9 mouse cellular contexts compared by ENCODE assay signal in genomic region chr11:102760805-102761308, GRCm38 (mm10). TPM values are rescaled to one million over a fixed set of nuclear protein-coding genes. Genes with fewer than 3 reads are reported as not detected.
DNase-seq lines count a peak whose midpoint lies in the region; ATAC-seq and TF ChIP-seq lines count a peak whose summit lies in the region.
"Had no signal": no experiment of that assay in that cellular context is flagged by ENCODE, and none has a peak within 500 bp of the region (broad histone marks: within the 10 kb centered on the region; RNA-seq: fewer than 3 reads in every experiment).

No protein-coding gene starts in this region.

- H3K9me3 ChIP-seq in forebrain, embryonic 14.5 days (replicated peaks; ENCODE audit: control insufficient read depth, low read length), result no peaks in the 10 kb centered on the region
- H3K9me3 ChIP-seq in limb, embryonic 12.5 days, result no peaks in the 10 kb centered on the region

- ATAC-seq in forebrain, embryonic 14.5 days, result peak; percentile 25
- no peak for ATAC-seq in limb, embryonic 12.5 days (ENCODE audit: insufficient number of reproducible peaks, insufficient read depth, low FRiP score, low TSS enrichment, low read depth)

- H3K27me3 ChIP-seq in liver, adult 2 months (ENCODE audit: control insufficient read depth, insufficient read depth, low read length), result no peaks in the 10 kb centered on the region
- H3K27me3 ChIP-seq in forebrain, embryonic 14.5 days (replicated peaks; ENCODE audit: control insufficient read depth, insufficient read depth, low read length), result 0 out of 2 replicates have a peak, but pooled peaks cover 3% of the 10 kb centered on the region
- H3K27me3 ChIP-seq in limb, embryonic 12.5 days, result peaks cover 57% of the 10 kb centered on the region

- H3K9ac ChIP-seq in liver, adult 2 months (ENCODE audit: low read depth, low read length), result no peak overlapping the region
- H3K9ac ChIP-seq in forebrain, embryonic 14.5 days (ENCODE audit: low read length), result peak overlapping the region; percentile 83
- peak overlapping the region; percentile 75 for H3K9ac ChIP-seq in limb, embryonic 12.5 days (replicated peaks)

- no peak overlapping the region for H3K27ac ChIP-seq in liver, adult 2 months (replicated peaks; ENCODE audit: insufficient read depth, low read depth, low read length)
- H3K27ac ChIP-seq in forebrain, embryonic 14.5 days (ENCODE audit: low read depth, low read length), result no peak overlapping the region
- H3K27ac ChIP-seq in limb, embryonic 12.5 days, result no peak overlapping the region
- H3K27ac ChIP-seq in olfactory bulb, adult 2 months (ENCODE audit: insufficient read depth, low read depth, low read length), result no peak overlapping the region

- WGBS in liver, adult 2 months, result 37% methylated on average over 6 of the region's 6 CpGs
- 15% methylated on average over 6 of the region's 6 CpGs for WGBS in forebrain, embryonic 14.5 days
- WGBS in limb, embryonic 12.5 days, result 15% methylated on average over 6 of the region's 6 CpGs
- 44% methylated on average over 6 of the region's 6 CpGs for WGBS in olfactory bulb, adult 2 months

- TF ChIP-seq POLR2A in liver, adult 2 months (IDR thresholded peaks at IDR 0.05; ENCODE audit: extremely low read depth, insufficient read depth, low read length), result no peak
- no peak for TF ChIP-seq POLR2A in olfactory bulb, adult 2 months (IDR thresholded peaks at IDR 0.05; ENCODE audit: insufficient read depth, low read depth, low read length)

- TF ChIP-seq CTCF in liver, adult 2 months (IDR thresholded peaks at IDR 0.05; ENCODE audit: low read depth, low read length), result no peak
- TF ChIP-seq CTCF in olfactory bulb, adult 2 months (IDR thresholded peaks at IDR 0.05; ENCODE audit: insufficient read depth, low read depth, low read length), result no peak

- DNase-seq in liver, adult 2 months (ENCODE audit: extremely low read depth, low read depth, low spot score), result no peak
- DNase-seq in liver, result no peak
- DNase-seq in forebrain, embryonic 14.5 days (ENCODE audit: low spot score), result no peak
- no peak for DNase-seq in right cerebral cortex, postnatal 14 days
- no peak for DNase-seq in thymus, adult 18-20 months
- no peak for DNase-seq in testis, postnatal 14 days (ENCODE audit: low spot score)

- H3K36me3 ChIP-seq in liver, adult 2 months (ENCODE audit: control insufficient read depth, insufficient read depth, low read length), result no peaks in the 10 kb centered on the region
- no peaks in the 10 kb centered on the region for H3K36me3 ChIP-seq in forebrain, embryonic 14.5 days (ENCODE audit: control insufficient read depth, insufficient read depth, low read length)
- no peaks in the 10 kb centered on the region for H3K36me3 ChIP-seq in limb, embryonic 12.5 days

- H3K79me2 ChIP-seq in liver, adult 2 months (ENCODE audit: control insufficient read depth, insufficient read depth, low read length), result no peaks in the 10 kb centered on the region

- peak overlapping the region; percentile 10; the same call in 1 of the 2 replicates for H3K4me3 ChIP-seq in liver, adult 2 months (ENCODE audit: insufficient read depth, low read depth, low read length)
- H3K4me3 ChIP-seq in forebrain, embryonic 14.5 days (ENCODE audit: low read depth, low read length), result peak overlapping the region; percentile 62
- H3K4me3 ChIP-seq in limb, embryonic 12.5 days (replicated peaks), result peak overlapping the region; percentile 65
- H3K4me3 ChIP-seq in olfactory bulb, adult 2 months (ENCODE audit: insufficient read depth, low read depth, low read length), result peak overlapping the region; percentile 72

- H3K4me2 ChIP-seq in forebrain, embryonic 14.5 days (ENCODE audit: low read length), result peak overlapping the region; percentile 99
- H3K4me2 ChIP-seq in limb, embryonic 12.5 days, result peak overlapping the region; percentile 100

- no peaks in the 10 kb centered on the region for H3K4me1 ChIP-seq in liver, adult 2 months (ENCODE audit: control insufficient read depth, insufficient read depth, low read length)
- H3K4me1 ChIP-seq in forebrain, embryonic 14.5 days (ENCODE audit: control insufficient read depth, insufficient read depth, low read length), result peaks cover 7% of the 10 kb centered on the region
- peaks cover 14% of the 10 kb centered on the region for H3K4me1 ChIP-seq in limb, embryonic 12.5 days (replicated peaks)
- H3K4me1 ChIP-seq in olfactory bulb, adult 2 months (ENCODE audit: control insufficient read depth, insufficient read depth, low read length), result peaks cover 24% of the 10 kb centered on the region

RNA-seq across cellular contexts. Expression of gene Adam11, which starts 0.4 kb away (rescaled TPM):
- total RNA-seq in liver, adult 2 months (2014; rRNA removed), result 2.1 and 3.4 TPM in 2 replicates
- polyA plus RNA-seq in liver, adult 2 months (2012; rRNA removed), result 4.3 and 8.7 TPM in 2 replicates
- polyA plus RNA-seq in forebrain, embryonic 14.5 days (2014; fragmentation: Nextera tagmentation; extraction: Ambion mirVana), result 10.0 and 12.5 TPM in 2 replicates
- polyA plus RNA-seq in limb, embryonic 12.5 days (2016; fragmentation: Nextera tagmentation; extraction: Ambion mirVana), result 20.9 and 22.2 TPM in 2 replicates
- polyA plus RNA-seq in olfactory bulb, adult 2 months (2012; ENCODE audit: insufficient read depth, insufficient read length, low replicate concordance, missing spikeins), result not detected in 2 replicates

RNA-seq across cellular contexts. Expression of gene Gjc1, which starts 58.6 kb away (rescaled TPM):
- 0.46 and 0.47 TPM in 2 replicates for total RNA-seq in liver, adult 2 months (2014; rRNA removed)
- polyA plus RNA-seq in liver, adult 2 months (2012; rRNA removed), result 0.11 and 0.26 TPM in 2 replicates
- 41.5 and 47.0 TPM in 2 replicates for polyA plus RNA-seq in forebrain, embryonic 14.5 days (2014; fragmentation: Nextera tagmentation; extraction: Ambion mirVana)
- 117 and 118 TPM in 2 replicates for polyA plus RNA-seq in limb, embryonic 12.5 days (2016; fragmentation: Nextera tagmentation; extraction: Ambion mirVana)
- polyA plus RNA-seq in olfactory bulb, adult 2 months (2012; ENCODE audit: insufficient read depth, insufficient read length, low replicate concordance, missing spikeins), result not detected in 2 replicates
- total RNA-seq: common myeloid progenitor, adult 5-6 weeks had no signal

Comparison
In these comparisons a context has a peak if more than half of its experiments do, and no peak if none do; other contexts are left out.
1. H3K4me3 ChIP-seq: peak in every context shown above with its lines; median percentile 72 in olfactory bulb, adult 2 months; 65 in limb, embryonic 12.5 days; 62 in forebrain, embryonic 14.5 days; 10 in liver, adult 2 months.
2. RNA of gene Gjc1, which starts 58.6 kb away (polyA plus RNA-seq): 117 to 118 TPM in limb, embryonic 12.5 days and 41.5 to 47.0 TPM in forebrain, embryonic 14.5 days; 0.11 to 0.26 TPM in liver, adult 2 months and not detected in olfactory bulb, adult 2 months; every median in the first group is over 10 times any median in the second.